Mouse (Mus musculus) hindbrain, embryonic 13.5 days (tissue): ENCODE measurements around the gene Srsf10. TPM values are rescaled to one million over a fixed set of nuclear protein-coding genes. Genes with fewer than 3 reads are reported as not detected.
A peak's percentile ranks its signal among the peaks of the same experiment; 100 is the strongest.

Source experiments
- ATAC-seq: fragments of 200-750 bp; cut with Nextera tagmentation; 2 replicates; pipeline ENCODE4 v1.8.0; 2017; ENCODE audit warnings: moderate TSS enrichment; ENCODE audit not compliant: low FRiP score
- H3K27ac ChIP-seq: fragments of 300-500 bp; sonication (generic); 2 replicates; pipeline ENCODE4 v1.5.1; 2015; ENCODE audit warnings: inconsistent platforms, mild to moderate bottlenecking, moderate library complexity
- H3K27me3 ChIP-seq: fragments of 300-500 bp; sonication (generic); 2 replicates; pipeline ENCODE4 v1.6.1; 2015; ENCODE audit warnings: mild to moderate bottlenecking, inconsistent platforms
- H3K36me3 ChIP-seq: fragments of 300-500 bp; sonication (generic); 2 replicates; pipeline ENCODE4 v1.6.1; 2015; ENCODE audit warnings: mild to moderate bottlenecking, inconsistent platforms
- H3K4me1 ChIP-seq: fragments of 300-500 bp; sonication (generic); replicated peaks from 2 replicates; pipeline ENCODE4 v1.6.1; 2015; ENCODE audit warnings: inconsistent platforms
- H3K4me2 ChIP-seq: fragments of 300-500 bp; sonication (generic); 2 replicates; pipeline ENCODE4 v1.6.1; 2015; ENCODE audit warnings: inconsistent platforms, mild to moderate bottlenecking, moderate library complexity
- H3K4me3 ChIP-seq: fragments of 300-500 bp; sonication (generic); 2 replicates; pipeline ENCODE4 v1.5.1; 2015; ENCODE audit warnings: mild to moderate bottlenecking, inconsistent platforms
- H3K9ac ChIP-seq: fragments of 300-500 bp; sonication (generic); 2 replicates; pipeline ENCODE4 v1.6.1; 2015; ENCODE audit warnings: mild to moderate bottlenecking, inconsistent platforms
- H3K9me3 ChIP-seq: fragments of 300-500 bp; sonication (generic); 2 replicates; pipeline ENCODE4 v1.6.1; 2016; ENCODE audit warnings: inconsistent platforms
- whole genome bisulfite sequencing: fragments of 180-500 bp; shearing (Covaris S2); methylation state at CpG from one replicate; pipeline ENCODE4 v1.1.7; 2015; 5-methylcytosine and 5-hydroxymethylcytosine counted together
- polyA plus RNA-seq: library from polyadenylated mRNA; unstranded; fragments of >200 nt; fragmentation: Nextera tagmentation; extraction: Ambion mirVana; gene quantifications from 2 replicates; pipeline ENCODE4 v1.2.1, GENCODE M21; 2015

Srsf10 gene
- polyA plus RNA-seq: 228 and 241 TPM in 2 replicates

DNA sequence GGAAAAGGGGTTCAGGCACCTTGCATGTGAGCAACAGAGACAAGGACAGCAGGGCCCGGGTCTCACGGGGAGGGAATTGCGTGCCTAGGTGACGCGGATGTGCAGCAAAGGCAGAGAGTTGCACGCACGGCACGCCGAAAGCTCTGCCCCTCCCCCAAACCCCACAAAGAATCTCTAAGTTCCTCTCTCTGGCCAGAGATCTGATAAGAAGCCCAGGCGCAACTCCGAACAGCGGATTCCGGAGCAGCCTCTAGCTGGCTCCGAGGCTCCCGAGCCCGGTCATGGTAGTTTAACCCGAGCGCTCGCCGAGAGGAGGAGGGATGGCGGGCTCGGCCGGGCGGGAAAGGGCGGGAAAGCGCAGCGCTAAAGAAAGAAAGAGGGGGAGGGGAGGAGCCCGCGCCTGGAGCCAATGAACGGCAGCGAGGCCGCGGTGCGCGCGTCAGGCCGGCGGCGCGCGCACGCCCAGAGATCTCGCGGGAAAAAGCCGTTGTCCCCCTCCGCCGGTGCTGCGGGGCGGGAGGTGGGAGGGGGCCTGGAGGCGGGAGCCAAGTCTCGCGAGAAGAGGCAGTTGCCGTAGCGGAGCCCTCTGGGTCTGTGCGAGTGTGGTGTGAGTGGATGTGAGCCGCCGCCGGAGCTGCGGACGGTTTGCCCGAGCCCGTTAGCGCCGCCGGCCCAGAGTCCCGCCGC is at the start of gene Srsf10:
TSS of gene Srsf10 (plus strand) at position 212 of the 687 bp plus-strand sequence.
- Histone ChIP-seq H3K9ac (peak within 1 kb of the TSS; percentile 97), H3K4me3 (peak within 1 kb of the TSS; percentile 93), H3K36me3 (no peaks in the 10 kb centered on the region), H3K4me1 (peaks cover 47% of the 10 kb centered on the region), H3K27me3 (no peaks in the 10 kb centered on the region), H3K9me3 (no peaks in the 10 kb centered on the region), H3K4me2 (peak within 1 kb of the TSS; percentile 84), H3K27ac (peak within 1 kb of the TSS; percentile 99)
- ATAC-seq: peak; percentile 97
- WGBS: under 1% methylated on average over 67 of the region's 67 CpGs

DNA sequence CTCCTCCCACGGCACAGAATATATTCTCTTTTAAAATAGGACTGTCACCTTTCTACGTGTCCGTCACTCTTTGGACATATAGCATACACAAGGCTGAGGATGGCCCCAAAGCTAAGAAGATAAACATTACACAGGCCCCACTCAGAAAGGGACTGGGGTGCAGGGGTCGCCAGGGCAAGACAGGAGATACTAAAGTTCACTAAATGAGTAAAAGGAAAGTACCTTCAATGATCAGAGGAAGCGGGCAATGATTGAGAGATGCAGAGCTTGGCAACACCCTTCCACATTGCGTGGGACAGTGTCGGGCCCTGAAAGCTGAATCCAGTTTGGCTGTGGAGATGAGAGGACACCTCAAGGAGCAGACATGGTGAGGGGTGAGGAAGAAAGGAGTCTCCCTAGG is 40.7 kb upstream of the Srsf10 start:
- H3K27me3 ChIP-seq: no peaks in the 10 kb centered on the region
- H3K9me3 ChIP-seq: no peaks in the 10 kb centered on the region
- H3K4me2 ChIP-seq: no peak overlapping the region
- H3K4me1 ChIP-seq: no peaks in the 10 kb centered on the region
- H3K9ac ChIP-seq: no peak overlapping the region
- no peaks in the 10 kb centered on the region for H3K36me3 ChIP-seq
- no peak for ATAC-seq
- 81% methylated on average over 7 of the region's 7 CpGs for WGBS
- no peak overlapping the region for H3K4me3 ChIP-seq
- H3K27ac ChIP-seq: no peak overlapping the region

DNA sequence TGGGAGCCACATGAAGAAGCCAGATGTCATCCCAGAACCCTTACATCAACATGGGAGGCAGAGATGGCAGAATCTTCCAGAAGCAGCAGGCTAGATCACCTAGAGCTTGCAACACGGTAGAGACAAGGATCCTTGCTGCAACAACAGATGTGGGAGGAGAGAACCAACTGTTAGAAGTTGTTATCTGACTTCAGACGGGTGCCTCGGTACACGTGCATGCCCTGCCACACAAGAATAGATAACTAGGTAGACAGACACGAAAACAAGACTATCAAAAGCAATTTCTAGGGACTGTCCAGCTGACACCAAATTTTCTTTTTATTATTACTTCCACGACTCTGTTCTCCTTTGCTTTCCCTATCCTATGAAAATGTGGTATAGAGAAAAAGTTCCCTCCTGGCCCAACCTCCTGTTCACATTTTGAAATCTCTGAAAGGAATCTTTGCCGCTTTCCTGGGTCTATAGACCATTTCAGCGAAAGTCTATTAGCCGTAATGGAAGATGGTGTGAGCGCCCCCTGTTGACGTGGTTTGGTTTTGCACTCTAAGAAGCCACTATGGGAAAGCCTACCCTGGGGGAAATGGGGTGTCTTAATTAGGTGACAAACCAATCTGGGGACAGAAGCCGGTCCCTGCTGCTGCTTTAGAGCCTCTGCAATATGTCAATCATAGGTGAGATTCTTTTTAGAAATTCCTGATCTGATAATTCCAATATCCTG is 38.5 kb upstream of the Srsf10 start:
- H3K4me3 ChIP-seq: no peak overlapping the region
- H3K36me3 ChIP-seq: no peaks in the 10 kb centered on the region
- 45% methylated on average over 12 of the region's 12 CpGs for WGBS
- H3K4me1 ChIP-seq: no peaks in the 10 kb centered on the region
- H3K27ac ChIP-seq: no peak overlapping the region
- no peak overlapping the region for H3K9ac ChIP-seq
- no peaks in the 10 kb centered on the region for H3K9me3 ChIP-seq
- no peak overlapping the region for H3K4me2 ChIP-seq
- no peak for ATAC-seq
- no peaks in the 10 kb centered on the region for H3K27me3 ChIP-seq

DNA sequence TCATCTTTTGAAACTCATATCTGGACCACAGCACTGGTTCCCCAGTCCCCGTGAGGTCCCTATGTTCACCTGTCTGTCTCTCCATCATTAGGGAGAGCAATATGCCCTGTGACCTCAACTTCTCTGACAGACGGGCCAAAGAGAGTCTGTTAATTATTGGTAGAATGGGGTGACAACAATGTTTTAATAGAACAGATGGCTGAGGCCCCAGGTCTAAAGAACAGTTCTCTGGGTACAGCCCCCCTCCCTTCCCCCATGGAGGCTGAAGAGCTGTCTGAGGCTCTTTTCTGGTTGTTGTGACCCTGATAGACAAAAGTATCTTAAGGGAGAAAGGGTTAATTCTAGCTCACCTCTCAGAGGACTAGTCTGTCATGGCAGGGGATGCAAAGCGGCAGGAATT is 37.2 kb upstream of the Srsf10 start:
- WGBS: 80% methylated on average over 3 of the region's 3 CpGs
- H3K27me3 ChIP-seq: no peaks in the 10 kb centered on the region
- ATAC-seq: no peak
- H3K9me3 ChIP-seq: no peaks in the 10 kb centered on the region
- H3K36me3 ChIP-seq: no peaks in the 10 kb centered on the region
- no peak overlapping the region for H3K4me3 ChIP-seq
- no peak overlapping the region for H3K27ac ChIP-seq
- no peak overlapping the region for H3K4me2 ChIP-seq
- H3K9ac ChIP-seq: no peak overlapping the region
- no peaks in the 10 kb centered on the region for H3K4me1 ChIP-seq

DNA sequence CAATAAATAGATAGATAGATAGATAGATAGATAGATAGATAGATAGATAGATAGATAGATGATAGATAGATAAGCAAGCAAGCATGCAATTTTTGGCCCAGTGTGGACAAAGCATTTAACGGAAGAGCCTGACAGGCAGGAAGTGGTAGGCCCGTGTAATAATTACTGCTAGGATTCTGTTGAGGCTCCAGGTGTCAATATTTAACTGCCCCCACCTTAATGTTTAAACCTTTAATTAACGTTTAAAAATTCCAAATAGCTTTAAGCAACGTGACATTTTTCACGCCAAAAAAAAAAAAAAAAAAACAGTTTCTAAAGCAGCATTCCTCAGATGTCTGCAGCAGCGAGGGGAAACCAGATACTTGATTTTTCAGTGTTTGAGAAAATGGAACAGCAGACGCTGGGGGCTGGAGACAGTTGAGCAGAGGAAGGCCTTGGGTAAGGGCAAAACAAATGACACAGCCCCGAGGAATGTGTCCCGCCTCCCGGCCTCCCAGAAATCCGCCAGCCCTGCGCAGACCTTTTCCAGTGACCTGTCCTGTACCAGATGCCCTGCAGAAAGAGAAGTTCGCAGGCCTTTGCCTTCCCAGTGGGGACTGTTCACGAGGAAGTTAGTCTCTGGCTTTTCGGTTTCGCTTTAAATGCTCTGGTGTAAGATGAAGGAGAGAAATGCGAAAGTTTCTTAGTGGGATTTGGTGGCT is 35.6 kb upstream of the Srsf10 start:
- no peak for ATAC-seq
- 0 out of 2 replicates have a peak, but pooled peaks cover 2% of the 10 kb centered on the region for H3K4me1 ChIP-seq
- no peaks in the 10 kb centered on the region for H3K27me3 ChIP-seq
- H3K4me2 ChIP-seq: no peak overlapping the region
- 81% methylated on average over 17 of the region's 17 CpGs for WGBS
- H3K9me3 ChIP-seq: no peaks in the 10 kb centered on the region
- no peaks in the 10 kb centered on the region for H3K36me3 ChIP-seq
- H3K27ac ChIP-seq: no peak overlapping the region
- no peak overlapping the region for H3K9ac ChIP-seq
- no peak overlapping the region for H3K4me3 ChIP-seq

DNA sequence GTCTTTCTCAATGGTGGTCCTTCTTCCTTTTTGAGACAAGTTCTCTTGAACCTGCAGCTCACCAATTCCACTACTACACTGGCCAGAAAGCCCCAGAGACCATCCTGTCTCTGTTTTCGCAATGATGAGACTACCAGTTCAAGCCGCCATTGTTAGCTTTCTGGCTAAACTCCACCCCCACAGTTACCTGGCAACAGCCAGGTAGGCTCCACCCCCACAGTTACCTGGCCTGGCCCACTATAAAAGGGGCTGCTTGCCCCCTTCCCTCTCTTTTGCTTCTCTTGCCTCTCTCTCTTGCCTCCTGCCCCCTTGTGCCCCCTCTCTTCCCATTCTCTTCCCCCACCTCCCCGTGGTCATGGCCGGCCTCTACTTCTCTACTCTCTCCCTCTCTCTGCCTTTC is 33.8 kb upstream of the Srsf10 start:
- H3K4me2 ChIP-seq: no peak overlapping the region
- H3K27me3 ChIP-seq: no peaks in the 10 kb centered on the region
- H3K9ac ChIP-seq: no peak overlapping the region
- no peaks in the 10 kb centered on the region for H3K36me3 ChIP-seq
- no peak for ATAC-seq
- WGBS: 89% methylated on average over 4 of the region's 4 CpGs
- no peak overlapping the region for H3K4me3 ChIP-seq
- H3K27ac ChIP-seq: no peak overlapping the region
- no peaks in the 10 kb centered on the region for H3K9me3 ChIP-seq
- H3K4me1 ChIP-seq: 0 out of 2 replicates have a peak, but pooled peaks cover 2% of the 10 kb centered on the region

DNA sequence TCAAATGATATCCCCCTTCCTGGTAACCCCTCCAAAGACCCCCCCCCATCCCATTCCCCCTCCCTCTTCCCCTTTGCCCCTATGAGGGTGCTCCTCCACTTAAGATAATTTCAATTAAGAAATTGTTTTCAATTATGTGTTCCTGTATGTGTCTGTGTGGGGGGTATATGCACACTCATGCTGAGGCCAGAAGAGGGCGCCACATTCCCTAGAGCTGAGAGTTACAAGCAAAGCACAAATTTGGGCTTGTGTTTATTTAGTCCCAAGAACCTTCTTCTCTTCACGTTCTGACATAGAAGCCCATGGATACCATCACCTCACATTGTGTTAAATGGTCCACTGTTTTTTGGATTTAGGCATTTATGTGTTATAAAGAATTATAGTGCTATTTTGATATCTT is 32.2 kb upstream of the Srsf10 start:
- no peaks in the 10 kb centered on the region for H3K27me3 ChIP-seq
- H3K27ac ChIP-seq: no peak overlapping the region
- no peak overlapping the region for H3K4me3 ChIP-seq
- H3K9ac ChIP-seq: no peak overlapping the region
- no peak overlapping the region for H3K4me2 ChIP-seq
- no peak for ATAC-seq
- H3K9me3 ChIP-seq: no peaks in the 10 kb centered on the region
- no peaks in the 10 kb centered on the region for H3K36me3 ChIP-seq
- 74% methylated on average over 2 of the region's 2 CpGs for WGBS
- H3K4me1 ChIP-seq: peaks cover 3% of the 10 kb centered on the region

DNA sequence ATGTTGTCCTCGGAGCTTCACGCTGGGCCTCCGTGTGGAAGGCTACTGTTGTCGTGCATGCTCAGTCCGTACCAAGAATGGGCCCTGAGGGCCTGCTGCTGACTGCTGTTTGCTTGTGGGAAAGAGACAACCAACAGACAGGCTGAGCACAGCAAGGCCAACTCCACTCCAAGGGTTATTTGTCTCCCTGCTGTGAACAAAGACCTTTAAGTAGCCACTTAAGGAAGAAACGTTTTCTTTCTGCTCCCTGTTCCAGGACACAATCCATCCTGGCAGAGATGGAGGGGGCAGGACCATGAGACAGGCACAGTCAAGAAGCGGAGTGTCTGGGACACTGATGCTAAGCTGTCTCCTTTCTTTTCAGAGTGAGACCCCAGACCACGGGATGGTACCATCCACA is 31.3 kb upstream of the Srsf10 start:
- peaks cover 12% of the 10 kb centered on the region for H3K4me1 ChIP-seq
- WGBS: 43% methylated on average over 8 of the region's 8 CpGs
- no peaks in the 10 kb centered on the region for H3K27me3 ChIP-seq

DNA sequence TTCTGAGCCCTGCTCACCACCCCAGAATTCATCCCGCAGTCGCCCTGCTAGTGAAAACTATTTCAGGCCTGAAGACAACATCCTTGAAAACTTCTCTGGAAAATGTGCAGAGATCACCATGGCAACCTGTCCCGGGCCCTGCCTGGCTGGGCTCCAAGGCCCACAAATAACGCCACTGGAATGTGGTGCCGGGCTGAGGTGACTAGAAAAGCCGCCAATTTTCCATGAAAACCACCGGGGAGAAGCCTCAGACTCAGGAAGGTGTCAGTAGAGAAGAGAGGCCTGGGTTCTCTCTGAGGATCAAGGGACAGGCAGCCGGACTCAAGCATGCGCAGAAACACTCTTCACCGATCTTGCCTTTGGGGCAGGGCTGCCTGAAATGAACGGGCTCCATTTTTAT is 27.1 kb upstream of the Srsf10 start:
- ATAC-seq: no peak
- no peaks in the 10 kb centered on the region for H3K9me3 ChIP-seq
- 0 out of 2 replicates have a peak overlapping the region, but pooled peaks have one; percentile 17 for H3K4me2 ChIP-seq
- H3K4me1 ChIP-seq: peaks cover 27% of the 10 kb centered on the region
- no peaks in the 10 kb centered on the region for H3K27me3 ChIP-seq
- peak overlapping the region; percentile 75 for H3K27ac ChIP-seq
- no peak overlapping the region for H3K9ac ChIP-seq
- H3K4me3 ChIP-seq: no peak overlapping the region
- H3K36me3 ChIP-seq: no peaks in the 10 kb centered on the region
- WGBS: 18% methylated on average over 11 of the region's 11 CpGs

More for the DNA sequence above, 31.3 kb upstream of the Srsf10 start:
- H3K4me2 ChIP-seq: no peak overlapping the region
- H3K9me3 ChIP-seq: no peaks in the 10 kb centered on the region
- ATAC-seq: no peak
- H3K36me3 ChIP-seq: no peaks in the 10 kb centered on the region
- peak overlapping the region; percentile 29; the same call in 1 of the 2 replicates for H3K9ac ChIP-seq
- no peak overlapping the region for H3K27ac ChIP-seq
- H3K4me3 ChIP-seq: no peak overlapping the region

DNA sequence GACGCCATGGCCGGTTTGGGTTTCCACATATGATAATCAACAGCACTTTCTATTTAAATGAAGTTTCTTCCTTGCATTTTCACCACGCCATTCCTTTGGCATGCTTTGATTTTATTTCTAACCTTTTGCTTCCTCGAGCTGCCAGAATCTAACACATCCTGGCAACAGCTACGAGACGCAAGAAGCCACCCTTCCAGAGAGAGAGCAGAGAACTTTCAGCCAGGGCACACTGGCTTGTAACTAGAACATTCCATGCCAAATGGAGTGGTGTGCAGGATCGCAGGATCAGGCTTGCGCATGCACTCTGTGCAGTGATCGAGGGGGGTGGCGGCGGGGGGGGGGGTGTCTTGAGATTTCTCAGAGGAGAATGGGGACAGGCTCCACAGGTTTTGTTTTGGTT is 23.5 kb upstream of the Srsf10 start:
- 79% methylated on average over 11 of the region's 11 CpGs for WGBS
- H3K36me3 ChIP-seq: no peaks in the 10 kb centered on the region
- ATAC-seq: no peak
- no peak overlapping the region for H3K4me3 ChIP-seq
- H3K4me2 ChIP-seq: no peak overlapping the region
- no peaks in the 10 kb centered on the region for H3K27me3 ChIP-seq
- no peaks in the 10 kb centered on the region for H3K9me3 ChIP-seq
- no peak overlapping the region for H3K9ac ChIP-seq
- H3K4me1 ChIP-seq: peaks cover 34% of the 10 kb centered on the region
- H3K27ac ChIP-seq: 0 out of 2 replicates have a peak overlapping the region, but pooled peaks have one; percentile 85

DNA sequence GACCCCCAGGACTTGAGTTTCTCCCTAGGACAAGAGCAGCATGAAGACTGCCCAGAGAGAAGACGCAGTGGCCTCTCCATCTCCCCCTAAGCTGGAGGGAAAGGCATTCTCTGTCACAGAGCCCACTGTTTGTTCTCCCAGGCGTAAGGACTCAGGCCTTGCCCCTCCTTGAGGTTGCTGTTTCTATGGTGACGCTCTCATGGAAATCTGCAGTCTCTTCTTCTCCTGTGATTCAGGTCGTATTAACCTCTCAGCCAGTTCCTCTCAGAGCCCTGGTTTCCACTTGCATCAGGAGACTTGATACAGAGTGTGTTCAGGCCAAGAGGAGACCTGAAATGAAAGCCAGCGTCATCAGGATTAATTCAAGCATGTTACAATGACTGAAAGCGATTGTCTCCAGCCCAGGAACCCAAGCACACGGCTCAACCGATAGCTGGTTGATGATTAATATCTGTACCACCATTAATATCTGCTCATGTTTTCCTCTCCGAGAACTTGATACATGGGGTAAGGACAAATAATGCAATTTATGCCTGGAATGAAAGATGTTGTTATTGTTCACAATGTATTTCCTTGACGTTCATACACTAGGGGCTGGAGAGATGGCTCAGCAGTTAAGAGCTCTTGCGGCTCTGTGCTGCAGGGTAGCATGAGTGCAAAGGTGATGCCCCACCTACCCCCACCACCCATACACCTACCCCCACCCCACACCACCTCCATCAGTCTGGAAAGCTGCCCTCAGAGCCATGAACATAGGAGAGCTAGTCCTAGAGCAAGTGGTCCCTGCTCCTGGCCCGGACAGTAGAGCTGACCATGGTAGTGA is 22.0 kb upstream of the Srsf10 start:
- Histone ChIP-seq H3K4me2 (0 out of 2 replicates have a peak overlapping the region, but pooled peaks have one; percentile 6), H3K4me1 (peaks cover 32% of the 10 kb centered on the region), H3K9me3 (no peaks in the 10 kb centered on the region), H3K9ac (no peak overlapping the region), H3K36me3 (no peaks in the 10 kb centered on the region), H3K27ac (peak overlapping the region; percentile 85), H3K4me3 (no peak overlapping the region), H3K27me3 (no peaks in the 10 kb centered on the region)
- ATAC-seq: 0 out of 2 replicates have a peak, but pooled peaks have one; percentile 49
- WGBS: 38% methylated on average over 12 of the region's 12 CpGs
